Mouse (Mus musculus) gastrocnemius, adult 8-10 months (tissue): ENCODE data around the gene Ankrd16. TPM values are rescaled to one million over a fixed set of nuclear protein-coding genes. Genes with fewer than 3 reads are reported as not detected.

ENCODE experiments used
- total RNA-seq, 4 experiments: library from RNA; stranded (reverse); gene quantifications; 2 replicates each; pipeline ENCODE4 v1.2.4; 2022

The Ankrd16 gene
- total RNA-seq, 4 experiments from 2014 or later: 24.3 to 29.0 (median 24.6) TPM

Other genes starting within 250 kb of the Ankrd16 start
- gene Pfkfb3, start 223.8 kb upstream of the Ankrd16 start, total RNA-seq: 100 to 1,000 TPM; 202 to 429 (median 324) TPM
- 10 to 100 TPM; 37.3 to 57.8 (median 46.3) TPM for gene Rbm17, start 173.7 kb upstream of the Ankrd16 start, total RNA-seq
- not detected for gene Gm17490, start 151.6 kb upstream of the Ankrd16 start, total RNA-seq
- gene Il2ra, start 135.1 kb upstream of the Ankrd16 start, total RNA-seq: under 1 TPM; 0.22 to 0.49 (median 0.26) TPM
- 10 to 100 TPM; 15.5 to 25.7 (median 19.9) TPM for gene Il15ra, start 72.6 kb upstream of the Ankrd16 start, total RNA-seq
- 10 to 100 TPM; 21.2 to 27.1 (median 23.5) TPM for gene Fbh1, start 294 bp upstream of the Ankrd16 start, total RNA-seq